ENCODE assay signal across 21 mouse cellular contexts in the genomic region with DNA sequence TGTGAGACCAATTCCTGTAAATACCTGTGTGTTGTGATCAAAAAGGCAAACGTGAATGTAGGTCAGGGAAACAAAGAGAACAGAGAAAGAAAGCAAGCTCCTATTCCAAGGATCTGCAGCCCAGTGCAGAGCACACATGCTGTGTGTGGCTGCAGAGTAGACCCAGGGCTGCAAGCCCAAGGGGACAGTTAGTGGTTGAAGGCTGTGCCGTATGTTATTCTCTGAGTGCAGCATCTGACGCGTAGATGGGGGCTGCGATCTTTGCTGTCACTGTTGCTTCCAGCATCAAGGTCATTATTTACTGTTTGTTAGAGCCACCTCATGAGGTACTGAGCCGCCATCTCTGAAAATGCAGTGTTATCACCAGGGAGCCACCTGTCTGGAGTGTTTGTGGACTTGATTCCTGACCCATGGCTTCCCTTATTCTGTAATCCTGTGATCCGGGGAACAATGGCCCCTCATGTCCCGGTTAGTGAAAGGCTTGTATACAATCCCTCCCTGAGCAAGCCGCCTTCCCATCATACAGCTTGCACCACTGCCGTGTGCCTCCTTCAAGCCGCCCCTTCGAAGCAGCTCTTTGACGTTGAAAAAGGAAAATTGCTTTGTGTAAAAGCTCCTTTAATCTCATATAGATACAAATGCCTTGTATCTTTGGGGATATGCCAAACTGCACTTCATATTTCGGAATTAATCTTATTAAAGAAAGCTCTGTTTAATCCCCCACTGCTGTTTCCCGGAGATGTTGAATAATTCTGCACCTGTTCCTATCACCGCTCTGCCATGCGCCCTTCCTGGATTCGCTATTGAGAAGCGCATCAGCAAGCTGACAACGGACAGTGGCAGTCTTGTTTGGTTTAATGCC. TPM values are rescaled to one million over a fixed set of nuclear protein-coding genes. Genes with fewer than 3 reads are reported as not detected.
DNase-seq lines count a peak whose midpoint lies in the region; ATAC-seq and TF ChIP-seq lines count a peak whose summit lies in the region.
"Had no signal": no experiment of that assay in that cellular context is flagged by ENCODE, and none has a peak within 500 bp of the region (broad histone marks: within the 10 kb centered on the region; RNA-seq: fewer than 3 reads in every experiment).

No protein-coding gene starts in this region.

- 46% methylated on average over 20 of the region's 20 CpGs for WGBS in forebrain, embryonic 10.5 days
- WGBS in hindbrain, postnatal 0 days, result 27% methylated on average over 20 of the region's 20 CpGs
- 15% methylated on average over 20 of the region's 20 CpGs for WGBS in midbrain, postnatal 0 days

- peak; percentile 64 for ATAC-seq in hindbrain, postnatal 0 days
- peak; percentile 67 for ATAC-seq in midbrain, postnatal 0 days (ENCODE audit: low FRiP score)
- ATAC-seq: CD4-positive, CD25-positive, alpha-beta regulatory T cell, adult 4 months had no signal

- no peak for TF ChIP-seq CTCF in hindbrain, postnatal 0 days (IDR thresholded peaks at IDR 0.05; ENCODE audit: low read depth)
- no peak for TF ChIP-seq CTCF in midbrain, postnatal 0 days (IDR thresholded peaks at IDR 0.05)

- DNase-seq in brain, adult 2 months (ENCODE audit: low read depth, low spot score), result peak; percentile 16
- no peak for DNase-seq in forebrain, embryonic 10.5 days (ENCODE audit: extremely low spot score, low spot score)
- peak; percentile 56 for DNase-seq in hindbrain, postnatal 0 days (ENCODE audit: low spot score)
- DNase-seq in midbrain, postnatal 0 days (ENCODE audit: low spot score), result peak; percentile 59
- DNase-seq in cerebellum, adult 9-10 months, result no peak
- no peak for DNase-seq in spleen, adult 18-20 months
- no peak for DNase-seq in cerebellum, adult 9-11 months
- DNase-seq: adrenal gland, adult 8-10 months; cerebellum, adult 2 months; embryo, embryonic 11 days; heart, postnatal 4 days; kidney, adult 2 months; left cerebral cortex, postnatal 4 days; liver, embryonic 13.5 days; right cerebral cortex, postnatal 14 days had no signal

- no peaks in the 10 kb centered on the region for H3K36me3 ChIP-seq in forebrain, embryonic 10.5 days (replicated peaks)
- H3K36me3 ChIP-seq in hindbrain, postnatal 0 days (ENCODE audit: insufficient read depth, low read length), result no peaks in the 10 kb centered on the region
- no peaks in the 10 kb centered on the region for H3K36me3 ChIP-seq in midbrain, postnatal 0 days (ENCODE audit: insufficient read depth, low read length)
- H3K36me3 ChIP-seq: heart, embryonic 12.5 days; liver, embryonic 13.5 days had no signal

- no peaks in the 10 kb centered on the region; the same call in 1 of the 2 replicates for H3K9me3 ChIP-seq in forebrain, embryonic 10.5 days
- no peaks in the 10 kb centered on the region for H3K9me3 ChIP-seq in hindbrain, postnatal 0 days (ENCODE audit: low read length)
- H3K9me3 ChIP-seq in midbrain, postnatal 0 days (ENCODE audit: low read length), result no peaks in the 10 kb centered on the region
- H3K9me3 ChIP-seq: liver, embryonic 13.5 days had no signal

- H3K4me3 ChIP-seq in forebrain, embryonic 10.5 days, result no peak overlapping the region
- no peak overlapping the region for H3K4me3 ChIP-seq in hindbrain, postnatal 0 days (ENCODE audit: low read length)
- H3K4me3 ChIP-seq in midbrain, postnatal 0 days (ENCODE audit: low read depth, low read length), result no peak overlapping the region
- H3K4me3 ChIP-seq: heart, embryonic 12.5 days; liver, embryonic 13.5 days had no signal

- no peak overlapping the region for H3K9ac ChIP-seq in hindbrain, postnatal 0 days (replicated peaks; ENCODE audit: low read length)
- H3K9ac ChIP-seq in midbrain, postnatal 0 days (replicated peaks; ENCODE audit: low read length, poor library complexity, severe bottlenecking), result no peak overlapping the region
- H3K9ac ChIP-seq: heart, embryonic 12.5 days; liver, embryonic 13.5 days had no signal

- no peaks in the 10 kb centered on the region for H3K27me3 ChIP-seq in forebrain, embryonic 10.5 days (ENCODE audit: poor library complexity, severe bottlenecking)
- H3K27me3 ChIP-seq in hindbrain, postnatal 0 days (ENCODE audit: insufficient read depth, low read length), result no peaks in the 10 kb centered on the region
- no peaks in the 10 kb centered on the region for H3K27me3 ChIP-seq in midbrain, postnatal 0 days (ENCODE audit: insufficient read depth, low read length)
- H3K27me3 ChIP-seq: heart, embryonic 12.5 days; liver, embryonic 13.5 days had no signal

- peak overlapping the region; percentile 56 for H3K27ac ChIP-seq in forebrain, embryonic 10.5 days
- H3K27ac ChIP-seq in hindbrain, postnatal 0 days, result peak overlapping the region; percentile 34; the same call in 1 of the 2 replicates
- peak overlapping the region; percentile 55 for H3K27ac ChIP-seq in midbrain, postnatal 0 days (ENCODE audit: low read depth, low read length)
- H3K27ac ChIP-seq: liver, embryonic 13.5 days had no signal

- H3K4me2 ChIP-seq in hindbrain, postnatal 0 days (ENCODE audit: low read depth, low read length), result no peak overlapping the region
- no peak overlapping the region for H3K4me2 ChIP-seq in midbrain, postnatal 0 days (ENCODE audit: low read depth, low read length, poor library complexity, severe bottlenecking)
- H3K4me2 ChIP-seq: heart, embryonic 12.5 days; liver, embryonic 13.5 days had no signal

- H3K4me1 ChIP-seq in forebrain, embryonic 10.5 days, result peaks cover 14% of the 10 kb centered on the region
- H3K4me1 ChIP-seq in hindbrain, postnatal 0 days (ENCODE audit: insufficient read depth, low read length), result 0 out of 2 replicates have a peak, but pooled peaks cover 3% of the 10 kb centered on the region
- H3K4me1 ChIP-seq in midbrain, postnatal 0 days (ENCODE audit: insufficient read depth, low read length), result peaks cover 8% of the 10 kb centered on the region
- H3K4me1 ChIP-seq: heart, embryonic 12.5 days; liver, embryonic 13.5 days had no signal

RNA-seq across cellular contexts. Expression of gene Erich6b, which starts 5.1 kb away (rescaled TPM):
- polyA plus RNA-seq in forebrain, embryonic 10.5 days (2016; fragmentation: Nextera tagmentation; extraction: Ambion mirVana), result not detected in 2 replicates
- not detected in 2 replicates for total RNA-seq in hindbrain, postnatal 0 days (2014; rRNA removed)
- not detected in 2 replicates for polyA plus RNA-seq in hindbrain, postnatal 0 days (2015; fragmentation: Nextera tagmentation; extraction: Ambion mirVana)
- not detected in 2 replicates for total RNA-seq in midbrain, postnatal 0 days (2014; rRNA removed)
- polyA plus RNA-seq in midbrain, postnatal 0 days (2015; fragmentation: Nextera tagmentation; extraction: Ambion mirVana), result not detected in 2 replicates
- total RNA-seq: adrenal gland, adult 8-10 months; gastrocnemius, postnatal 4 days; heart, postnatal 4 days; left cerebral cortex, postnatal 4 days; MEL had no signal
- polyA plus RNA-seq: CD4-positive, CD25-positive, alpha-beta regulatory T cell, adult 4 months; cerebellum, adult 2 months; heart, embryonic 12.5 days; kidney, adult 2 months; large intestine, adult 2 months; liver, embryonic 13.5 days; lung, postnatal 0 days had no signal

RNA-seq across cellular contexts. Expression of gene Spert, which starts 54.3 kb away (rescaled TPM):
- not detected in 2 replicates for polyA plus RNA-seq in forebrain, embryonic 10.5 days (2016; fragmentation: Nextera tagmentation; extraction: Ambion mirVana)
- not detected in 2 replicates for total RNA-seq in hindbrain, postnatal 0 days (2014; rRNA removed)
- not detected in 2 replicates for polyA plus RNA-seq in hindbrain, postnatal 0 days (2015; fragmentation: Nextera tagmentation; extraction: Ambion mirVana)
- total RNA-seq in midbrain, postnatal 0 days (2014; rRNA removed), result not detected in 2 replicates
- polyA plus RNA-seq in midbrain, postnatal 0 days (2015; fragmentation: Nextera tagmentation; extraction: Ambion mirVana), result not detected in 2 replicates
- total RNA-seq: adrenal gland, adult 8-10 months; gastrocnemius, postnatal 4 days; heart, postnatal 4 days; left cerebral cortex, postnatal 4 days; MEL had no signal
- polyA plus RNA-seq: CD4-positive, CD25-positive, alpha-beta regulatory T cell, adult 4 months; cerebellum, adult 2 months; heart, embryonic 12.5 days; large intestine, adult 2 months; liver, embryonic 13.5 days; lung, postnatal 0 days had no signal

Comparison
In these comparisons a context has a peak if more than half of its experiments do, and no peak if none do; other contexts are left out.
1. DNase-seq: peak in brain, adult 2 months (single experiment), hindbrain, postnatal 0 days (single experiment) and midbrain, postnatal 0 days (single experiment); none in forebrain, embryonic 10.5 days (single experiment), cerebellum, adult 9-10 months (single experiment), spleen, adult 18-20 months (0 of 2) and cerebellum, adult 9-11 months (single experiment).
2. Peak in every context shown above with its lines, with median percentiles within 50 percentile points of each other: H3K27ac ChIP-seq.